Mouse (Mus musculus): Measurements from ENCODE around the gene Fxyd7.

Gene Fxyd7

GRCm38 (mm10) chr7:31008889-31009288, 42.4 kb downstream of the Fxyd7 start:
- in situ Hi-C loops (cut with MboI), result no loop called here

- in situ Hi-C loops (cut with MboI), result no loop called here
Measured at GRCm38 (mm10) chr7:31008175-31008574, 43.1 kb downstream of the Fxyd7 start.

GRCm38 (mm10) chr7:31007775-31008174, 43.5 kb downstream of the Fxyd7 start:
- in situ Hi-C loops (cut with MboI), result no loop called here

GRCm38 (mm10) chr7:31002650-31003049, 48.6 kb downstream of the Fxyd7 start:
- in situ Hi-C loops (cut with MboI), result no loop called here

GRCm38 (mm10) chr7:31000505-31001020, 50.7 kb downstream of the Fxyd7 start:
- in situ Hi-C loops (cut with MboI), result no loop called here

GRCm38 (mm10) chr7:30996491-30996890, 54.8 kb downstream of the Fxyd7 start:
- in situ Hi-C loops (cut with MboI), result no loop called here

GRCm38 (mm10) chr7:30993986-30994385, 57.3 kb downstream of the Fxyd7 start:
- in situ Hi-C loops (cut with MboI), result no loop called here
